Mouse (Mus musculus): Measurements from ENCODE around the gene Ifi27. TPM values are rescaled to one million over a fixed set of nuclear protein-coding genes. Genes with fewer than 3 reads are reported as not detected.

Gene Ifi27
- polyA plus RNA-seq (2015; fragmentation: Nextera tagmentation; extraction: Ambion mirVana): 2.7 and 3.4 TPM in 2 replicates

- 75% methylated on average over 8 of the region's 8 CpGs for WGBS
- no peak within 1 kb of the TSS for H3K4me3 ChIP-seq
- H3K27me3 ChIP-seq: no peaks in the 10 kb centered on the region
- no peaks in the 10 kb centered on the region for H3K9me3 ChIP-seq (replicated peaks)
- H3K9ac ChIP-seq: no peak within 1 kb of the TSS
- no peak within 1 kb of the TSS for H3K4me2 ChIP-seq
- H3K27ac ChIP-seq: no peak within 1 kb of the TSS
- no peak for ATAC-seq
- no peaks in the 10 kb centered on the region for H3K4me1 ChIP-seq
- no peaks in the 10 kb centered on the region for H3K36me3 ChIP-seq (ENCODE audit: poor library complexity, severe bottlenecking)
Observed at GRCm38 (mm10) chr12:103433986-103434731, at the start of gene Ifi27. Ifi27 (plus strand) TSS chr12:103434211.

GRCm38 (mm10) chr12:103388505-103389347 is 45.3 kb upstream of the Ifi27 start, which contains the start of gene Otub2:
Otub2 (plus strand) TSS chr12:103388682.
- peak within 1 kb of the TSS; percentile 87 for H3K4me2 ChIP-seq
- H3K27ac ChIP-seq: peak within 1 kb of the TSS; percentile 42; the same call in 1 of the 2 replicates
- WGBS: under 1% methylated on average over 57 of the region's 58 CpGs

GRCm38 (mm10) chr12:103389348-103389727 is 44.7 kb upstream of the Ifi27 start:
- WGBS: 53% methylated on average over 2 of the region's 2 CpGs
- no peak for ATAC-seq

More at GRCm38 (mm10) chr12:103388505-103389347, 45.3 kb upstream of the Ifi27 start, which contains the start of gene Otub2:
- Histone ChIP-seq H3K27me3 (no peaks in the 10 kb centered on the region), H3K9ac (peak within 1 kb of the TSS; percentile 94), H3K9me3 (replicated peaks) (no peaks in the 10 kb centered on the region), H3K36me3 (ENCODE audit: poor library complexity, severe bottlenecking) (no peaks in the 10 kb centered on the region), H3K4me1 (peaks cover 14% of the 10 kb centered on the region), H3K4me3 (peak within 1 kb of the TSS; percentile 77)
- ATAC-seq: peak; percentile 100

GRCm38 (mm10) chr12:103389982-103390381 is 44.0 kb upstream of the Ifi27 start:
- Histone ChIP-seq H3K4me3 (no peak overlapping the region), H3K27ac (no peak overlapping the region), H3K9ac (no peak overlapping the region), H3K27me3 (no peaks in the 10 kb centered on the region), H3K4me1 (peaks cover 14% of the 10 kb centered on the region), H3K36me3 (ENCODE audit: poor library complexity, severe bottlenecking) (no peaks in the 10 kb centered on the region), H3K4me2 (0 out of 2 replicates have a peak overlapping the region, but pooled peaks have one; percentile 10), H3K9me3 (replicated peaks) (no peaks in the 10 kb centered on the region)
- WGBS: 75% methylated on average over 4 of the region's 4 CpGs
- ATAC-seq: no peak

More at GRCm38 (mm10) chr12:103389348-103389727, 44.7 kb upstream of the Ifi27 start:
- Histone ChIP-seq H3K27ac (no peak overlapping the region), H3K4me1 (peaks cover 14% of the 10 kb centered on the region), H3K9ac (peak overlapping the region; percentile 94), H3K36me3 (ENCODE audit: poor library complexity, severe bottlenecking) (no peaks in the 10 kb centered on the region), H3K4me2 (peak overlapping the region; percentile 87), H3K27me3 (no peaks in the 10 kb centered on the region), H3K9me3 (replicated peaks) (no peaks in the 10 kb centered on the region), H3K4me3 (peak overlapping the region; percentile 77)

GRCm38 (mm10) chr12:103391098-103391497 is 42.9 kb upstream of the Ifi27 start:
- Histone ChIP-seq H3K4me2 (no peak overlapping the region), H3K27me3 (no peaks in the 10 kb centered on the region), H3K4me3 (no peak overlapping the region), H3K36me3 (ENCODE audit: poor library complexity, severe bottlenecking) (no peaks in the 10 kb centered on the region), H3K27ac (no peak overlapping the region), H3K9me3 (replicated peaks) (no peaks in the 10 kb centered on the region), H3K9ac (peak overlapping the region; percentile 16; the same call in 1 of the 2 replicates), H3K4me1 (peaks cover 14% of the 10 kb centered on the region)
- ATAC-seq: no peak
- 91% methylated on average over 7 of the region's 7 CpGs for WGBS

GRCm38 (mm10) chr12:103393528-103393927 is 40.5 kb upstream of the Ifi27 start:
- H3K27ac ChIP-seq: no peak overlapping the region
- no peaks in the 10 kb centered on the region for H3K36me3 ChIP-seq (ENCODE audit: poor library complexity, severe bottlenecking)
- H3K9me3 ChIP-seq (replicated peaks): no peaks in the 10 kb centered on the region
- no peaks in the 10 kb centered on the region for H3K27me3 ChIP-seq
- peaks cover 14% of the 10 kb centered on the region for H3K4me1 ChIP-seq
- H3K4me2 ChIP-seq: no peak overlapping the region
- 83% methylated on average over 6 of the region's 6 CpGs for WGBS
- no peak overlapping the region for H3K9ac ChIP-seq
- no peak for ATAC-seq
- H3K4me3 ChIP-seq: no peak overlapping the region

- 82% methylated on average over 12 of the region's 12 CpGs for WGBS
- Histone ChIP-seq H3K27me3 (no peaks in the 10 kb centered on the region), H3K4me2 (no peak overlapping the region), H3K9me3 (replicated peaks) (no peaks in the 10 kb centered on the region), H3K9ac (no peak overlapping the region), H3K4me3 (no peak overlapping the region), H3K4me1 (no peaks in the 10 kb centered on the region), H3K36me3 (ENCODE audit: poor library complexity, severe bottlenecking) (no peaks in the 10 kb centered on the region), H3K27ac (no peak overlapping the region)
- ATAC-seq: no peak
Observed at GRCm38 (mm10) chr12:103395486-103396275, 38.3 kb upstream of the Ifi27 start.

- Histone ChIP-seq H3K36me3 (ENCODE audit: poor library complexity, severe bottlenecking) (peaks cover 6% of the 10 kb centered on the region; the same call in 1 of the 2 replicates), H3K4me3 (no peak overlapping the region), H3K27me3 (no peaks in the 10 kb centered on the region), H3K9ac (no peak overlapping the region), H3K27ac (no peak overlapping the region), H3K4me1 (no peaks in the 10 kb centered on the region), H3K9me3 (replicated peaks) (no peaks in the 10 kb centered on the region), H3K4me2 (no peak overlapping the region)
- 88% methylated on average over 7 of the region's 7 CpGs for WGBS
- ATAC-seq: no peak
Observed at GRCm38 (mm10) chr12:103396751-103397150, 37.3 kb upstream of the Ifi27 start.

GRCm38 (mm10) chr12:103404131-103404530 is 29.9 kb upstream of the Ifi27 start:
- WGBS: 91% methylated on average over 18 of the region's 18 CpGs
- Histone ChIP-seq H3K9ac (no peak overlapping the region), H3K4me2 (no peak overlapping the region), H3K9me3 (replicated peaks) (no peaks in the 10 kb centered on the region), H3K4me1 (no peaks in the 10 kb centered on the region), H3K27me3 (no peaks in the 10 kb centered on the region), H3K36me3 (ENCODE audit: poor library complexity, severe bottlenecking) (peaks cover 73% of the 10 kb centered on the region), H3K4me3 (no peak overlapping the region), H3K27ac (no peak overlapping the region)
- no peak for ATAC-seq

GRCm38 (mm10) chr12:103407720-103408119 is 26.3 kb upstream of the Ifi27 start, which contains the start of gene 9330161L09Rik:
9330161L09Rik (minus strand) TSS chr12:103407820.
- Histone ChIP-seq H3K36me3 (ENCODE audit: poor library complexity, severe bottlenecking) (peaks cover 96% of the 10 kb centered on the region), H3K9ac (no peak within 1 kb of the TSS), H3K27ac (no peak within 1 kb of the TSS), H3K4me2 (no peak within 1 kb of the TSS), H3K4me1 (no peaks in the 10 kb centered on the region), H3K4me3 (no peak within 1 kb of the TSS), H3K27me3 (no peaks in the 10 kb centered on the region), H3K9me3 (replicated peaks) (no peaks in the 10 kb centered on the region)
- no peak for ATAC-seq
- WGBS: 93% methylated on average over 4 of the region's 4 CpGs

- ATAC-seq: no peak
Observed at GRCm38 (mm10) chr12:103408144-103408543, 25.9 kb upstream of the Ifi27 start.

More at GRCm38 (mm10) chr12:103408144-103408543, 25.9 kb upstream of the Ifi27 start:
- Histone ChIP-seq H3K4me2 (no peak overlapping the region), H3K27ac (no peak overlapping the region), H3K4me3 (no peak overlapping the region), H3K36me3 (ENCODE audit: poor library complexity, severe bottlenecking) (peaks cover 96% of the 10 kb centered on the region), H3K9me3 (replicated peaks) (no peaks in the 10 kb centered on the region), H3K27me3 (no peaks in the 10 kb centered on the region), H3K4me1 (no peaks in the 10 kb centered on the region), H3K9ac (no peak overlapping the region)
- whole genome bisulfite sequencing: 91% methylated on average over 10 of the region's 10 CpGs

Measured in forebrain, embryonic 13.5 days (tissue).